Mouse (Mus musculus) embryonic facial prominence, embryonic 15.5 days (tissue): ENCODE measurements around the gene Adtrp. TPM values are rescaled to one million over a fixed set of nuclear protein-coding genes. Genes with fewer than 3 reads are reported as not detected.

Source experiments
- ATAC-seq: fragments of 200-750 bp; cut with Nextera tagmentation; 2 replicates; pipeline ENCODE4 v1.8.0; 2017; ENCODE audit warnings: low read depth, moderate TSS enrichment; ENCODE audit not compliant: insufficient number of reproducible peaks, low FRiP score, low TSS enrichment
- H3K27ac ChIP-seq: fragments of 300-500 bp; sonication (generic); replicated peaks from 2 replicates; pipeline ENCODE4 v1.5.1; 2015; ENCODE audit warnings: mild to moderate bottlenecking, inconsistent platforms
- H3K27me3 ChIP-seq: fragments of 300-500 bp; sonication (generic); 2 replicates; pipeline ENCODE4 v1.6.1; 2015; ENCODE audit warnings: inconsistent platforms
- H3K36me3 ChIP-seq: fragments of 300-500 bp; sonication (generic); 2 replicates; pipeline ENCODE4 v1.6.1; 2015; ENCODE audit warnings: mild to moderate bottlenecking, inconsistent platforms
- H3K4me1 ChIP-seq: fragments of 300-500 bp; sonication (generic); 2 replicates; pipeline ENCODE4 v1.6.1; 2015; ENCODE audit warnings: inconsistent platforms
- H3K4me2 ChIP-seq: fragments of 300-500 bp; sonication (generic); replicated peaks from 2 replicates; pipeline ENCODE4 v1.6.1; 2015; ENCODE audit warnings: mild to moderate bottlenecking, inconsistent platforms
- H3K4me3 ChIP-seq: fragments of 300-500 bp; sonication (generic); replicated peaks from 2 replicates; pipeline ENCODE4 v1.5.1; 2015; ENCODE audit warnings: mild to moderate bottlenecking, inconsistent platforms
- H3K9ac ChIP-seq: fragments of 300-500 bp; sonication (generic); 2 replicates; pipeline ENCODE4 v1.6.1; 2015; ENCODE audit warnings: inconsistent platforms
- H3K9me3 ChIP-seq: fragments of 300-500 bp; sonication (generic); replicated peaks from 2 replicates; pipeline ENCODE4 v1.6.1; 2016; ENCODE audit warnings: inconsistent platforms
- WGBS: fragments of 180-500 bp; shearing (Covaris S2); methylation state at CpG from one replicate; pipeline ENCODE4 v1.1.7; 2015; 5-methylcytosine and 5-hydroxymethylcytosine counted together
- polyA plus RNA-seq: library from polyadenylated mRNA; unstranded; fragments of >200 nt; fragmentation: Nextera tagmentation; extraction: Ambion mirVana; gene quantifications from 2 replicates; pipeline ENCODE4 v1.2.1, GENCODE M21; 2015

Adtrp gene
- polyA plus RNA-seq, 1 experiment from 2014 or later, result 7.6 TPM

GRCm38 (mm10) chr13:41771061-41771460 lies 76.4 kb downstream of the Adtrp start:
- Histone ChIP-seq H3K36me3 (no peaks in the 10 kb centered on the region), H3K4me3 (no peak overlapping the region), H3K9ac (no peak overlapping the region), H3K27me3 (no peaks in the 10 kb centered on the region), H3K27ac (no peak overlapping the region), H3K9me3 (no peaks in the 10 kb centered on the region), H3K4me2 (no peak overlapping the region), H3K4me1 (no peaks in the 10 kb centered on the region)
- WGBS, result 29% methylated on average over 3 of the region's 3 CpGs
- ATAC-seq, result no peak

DNA sequence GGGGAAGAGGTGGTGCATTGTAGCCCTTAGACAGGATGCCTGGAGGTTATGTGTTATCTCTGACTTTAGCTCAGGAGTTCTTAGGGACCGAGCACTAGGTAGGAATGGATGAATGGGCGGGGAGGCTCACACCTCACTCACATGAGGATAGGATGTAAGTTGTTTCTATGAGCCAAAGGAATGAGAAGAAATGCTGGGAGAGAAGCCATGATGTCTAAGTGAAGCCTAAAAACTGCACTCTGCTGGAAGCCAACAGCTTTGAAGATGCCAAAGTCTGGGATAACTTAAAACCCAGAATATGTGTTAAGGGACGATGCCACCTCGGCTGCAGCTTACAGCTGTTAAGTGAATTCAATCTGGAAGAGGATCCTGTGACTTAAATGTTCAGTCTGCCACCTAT lies 79.5 kb downstream of the Adtrp start:
- H3K27ac ChIP-seq, result no peak overlapping the region
- H3K9ac ChIP-seq, result no peak overlapping the region
- no peaks in the 10 kb centered on the region for H3K4me1 ChIP-seq
- 62% methylated on average over 4 of the region's 4 CpGs for WGBS
- H3K9me3 ChIP-seq, result no peaks in the 10 kb centered on the region
- H3K4me3 ChIP-seq, result no peak overlapping the region
- H3K4me2 ChIP-seq, result no peak overlapping the region
- no peak for ATAC-seq
- no peaks in the 10 kb centered on the region for H3K27me3 ChIP-seq
- no peaks in the 10 kb centered on the region for H3K36me3 ChIP-seq

- no peak overlapping the region for H3K27ac ChIP-seq
- WGBS, result 81% methylated on average over 3 of the region's 3 CpGs
- no peaks in the 10 kb centered on the region for H3K9me3 ChIP-seq
- H3K4me1 ChIP-seq, result peaks cover 7% of the 10 kb centered on the region; the same call in 1 of the 2 replicates
- ATAC-seq, result no peak
- no peaks in the 10 kb centered on the region for H3K27me3 ChIP-seq
- no peaks in the 10 kb centered on the region for H3K36me3 ChIP-seq
- H3K9ac ChIP-seq, result no peak overlapping the region
- H3K4me3 ChIP-seq, result no peak overlapping the region
- H3K4me2 ChIP-seq, result no peak overlapping the region
Measured at GRCm38 (mm10) chr13:41761986-41762385, 85.5 kb downstream of the Adtrp start.

DNA sequence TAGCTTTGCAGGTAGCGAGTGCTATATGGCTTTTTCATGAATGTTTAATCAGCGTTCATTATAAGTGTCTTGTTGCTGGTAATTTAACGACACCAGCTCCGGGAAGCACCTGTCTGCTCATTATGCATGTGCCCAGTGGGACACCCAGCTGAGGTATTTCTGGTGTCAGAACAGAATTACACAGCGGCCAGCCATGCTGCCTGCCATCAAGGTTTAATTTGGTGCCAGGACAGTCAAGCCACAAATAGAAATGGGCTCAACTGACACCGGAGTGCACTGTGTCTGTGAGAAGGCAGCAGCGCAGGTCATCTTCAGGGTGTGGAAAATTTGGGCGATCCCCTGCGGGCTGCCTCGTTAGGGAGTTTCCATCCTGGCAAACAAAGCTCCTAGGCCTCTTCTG lies 87.0 kb downstream of the Adtrp start:
- ATAC-seq, result 0 out of 2 replicates have a peak, but pooled peaks have one; percentile 43
- Histone ChIP-seq H3K4me3 (no peak overlapping the region), H3K9me3 (no peaks in the 10 kb centered on the region), H3K27ac (no peak overlapping the region), H3K36me3 (no peaks in the 10 kb centered on the region), H3K4me2 (no peak overlapping the region), H3K27me3 (no peaks in the 10 kb centered on the region), H3K4me1 (peaks cover 7% of the 10 kb centered on the region; the same call in 1 of the 2 replicates), H3K9ac (no peak overlapping the region)
- WGBS, result 39% methylated on average over 10 of the region's 10 CpGs

GRCm38 (mm10) chr13:41758550-41759465 lies 88.7 kb downstream of the Adtrp start:
- H3K27ac ChIP-seq, result no peak overlapping the region
- H3K4me2 ChIP-seq, result no peak overlapping the region
- no peaks in the 10 kb centered on the region for H3K36me3 ChIP-seq
- no peak for ATAC-seq
- no peaks in the 10 kb centered on the region for H3K27me3 ChIP-seq
- no peak overlapping the region for H3K4me3 ChIP-seq
- no peaks in the 10 kb centered on the region for H3K9me3 ChIP-seq
- peaks cover 7% of the 10 kb centered on the region; the same call in 1 of the 2 replicates for H3K4me1 ChIP-seq
- WGBS, result 38% methylated on average over 19 of the region's 19 CpGs
- no peak overlapping the region for H3K9ac ChIP-seq

GRCm38 (mm10) chr13:41753114-41753513 lies 94.4 kb downstream of the Adtrp start:
- Histone ChIP-seq H3K4me3 (no peak overlapping the region), H3K4me2 (no peak overlapping the region), H3K4me1 (no peaks in the 10 kb centered on the region), H3K9ac (no peak overlapping the region), H3K9me3 (no peaks in the 10 kb centered on the region), H3K27ac (no peak overlapping the region), H3K36me3 (no peaks in the 10 kb centered on the region), H3K27me3 (no peaks in the 10 kb centered on the region)
- 76% methylated on average over 5 of the region's 5 CpGs for WGBS
- ATAC-seq, result no peak

DNA sequence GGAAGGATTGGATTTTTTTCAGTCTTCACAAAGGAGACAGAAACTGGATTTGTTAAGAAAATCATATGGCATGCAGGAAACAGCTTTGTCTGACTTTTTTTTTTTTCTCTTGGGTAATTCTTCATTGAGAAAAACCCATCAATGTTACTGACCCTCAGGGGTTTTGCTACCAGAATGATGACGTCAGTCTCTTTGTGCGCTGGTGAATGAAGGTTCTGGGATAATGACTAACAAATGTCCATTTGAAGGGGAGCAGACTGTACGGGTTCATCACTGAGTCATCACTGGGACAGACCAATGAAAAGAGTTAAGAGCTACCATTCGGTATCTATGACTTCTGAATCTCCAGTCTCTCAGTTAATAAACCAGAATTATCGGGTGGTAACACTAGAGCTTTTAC lies 97.0 kb downstream of the Adtrp start:
- Histone ChIP-seq H3K36me3 (no peaks in the 10 kb centered on the region), H3K9ac (no peak overlapping the region), H3K27me3 (no peaks in the 10 kb centered on the region), H3K4me3 (no peak overlapping the region), H3K27ac (no peak overlapping the region), H3K9me3 (no peaks in the 10 kb centered on the region), H3K4me2 (no peak overlapping the region), H3K4me1 (no peaks in the 10 kb centered on the region)
- no peak for ATAC-seq
- WGBS, result 33% methylated on average over 5 of the region's 5 CpGs

- no peak overlapping the region for H3K27ac ChIP-seq
- H3K9ac ChIP-seq, result no peak overlapping the region
- no peaks in the 10 kb centered on the region for H3K4me1 ChIP-seq
- no peaks in the 10 kb centered on the region for H3K36me3 ChIP-seq
- H3K9me3 ChIP-seq, result no peaks in the 10 kb centered on the region
- no peak overlapping the region for H3K4me3 ChIP-seq
- 73% methylated on average over 9 of the region's 9 CpGs for WGBS
- no peak for ATAC-seq
- no peak overlapping the region for H3K4me2 ChIP-seq
- no peaks in the 10 kb centered on the region for H3K27me3 ChIP-seq
Measured at GRCm38 (mm10) chr13:41748866-41749265, 98.6 kb downstream of the Adtrp start.

DNA sequence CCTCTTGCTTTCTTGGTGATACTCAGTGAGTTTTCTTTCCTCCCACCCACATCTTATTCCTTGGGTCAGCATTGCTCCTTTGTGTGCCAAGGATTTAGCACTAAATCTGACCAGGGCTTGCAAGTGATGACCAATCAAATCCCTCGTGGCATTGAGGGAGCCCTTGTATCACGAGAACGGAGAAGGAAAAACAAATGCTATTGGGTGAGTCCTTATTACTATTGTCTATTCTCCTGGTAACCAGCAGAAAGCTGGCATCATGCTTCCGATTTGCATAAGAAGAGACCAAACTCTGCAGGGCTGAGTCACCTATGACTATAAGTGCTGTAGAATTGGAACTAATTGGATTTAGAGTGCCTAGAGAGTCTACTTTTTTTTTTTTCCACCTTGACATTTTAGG lies 99.8 kb downstream of the Adtrp start:
- Histone ChIP-seq H3K27me3 (no peaks in the 10 kb centered on the region), H3K4me1 (no peaks in the 10 kb centered on the region), H3K4me3 (no peak overlapping the region), H3K36me3 (no peaks in the 10 kb centered on the region), H3K9me3 (no peaks in the 10 kb centered on the region), H3K27ac (no peak overlapping the region), H3K9ac (no peak overlapping the region), H3K4me2 (no peak overlapping the region)
- 83% methylated on average over 4 of the region's 4 CpGs for WGBS
- no peak for ATAC-seq

DNA sequence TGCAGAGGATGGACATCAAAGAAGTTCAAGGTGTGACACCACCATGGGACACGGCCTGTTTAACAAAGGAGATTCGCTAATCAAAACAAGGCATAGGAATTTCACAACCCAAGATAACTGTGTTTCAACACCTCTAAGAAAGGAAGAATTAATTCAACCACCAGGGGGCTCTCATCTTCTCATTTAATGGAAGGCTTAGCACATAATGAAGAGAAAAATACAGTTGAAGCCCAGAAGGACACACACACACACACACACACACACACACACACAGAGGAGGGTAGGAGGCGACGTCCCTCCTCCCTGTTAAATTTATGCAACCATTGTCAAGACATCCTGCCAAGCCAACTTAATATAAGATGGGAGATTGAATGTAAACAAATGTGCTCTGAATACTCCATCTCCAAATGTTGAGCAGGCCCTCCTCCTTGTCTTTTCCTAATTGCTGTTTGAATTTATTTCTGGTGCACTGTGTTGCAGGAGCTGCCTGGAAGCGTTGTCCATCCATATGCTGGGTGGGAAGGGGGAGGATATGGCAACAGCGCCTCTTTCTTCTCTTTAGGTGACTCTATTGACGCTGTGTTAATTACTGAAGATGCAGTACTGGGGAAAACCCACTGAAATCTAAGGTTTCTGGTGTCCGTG lies 100.4 kb downstream of the Adtrp start:
- Histone ChIP-seq H3K4me2 (no peak overlapping the region), H3K9me3 (no peaks in the 10 kb centered on the region), H3K27me3 (no peaks in the 10 kb centered on the region), H3K4me1 (no peaks in the 10 kb centered on the region), H3K27ac (no peak overlapping the region), H3K36me3 (no peaks in the 10 kb centered on the region), H3K4me3 (no peak overlapping the region), H3K9ac (no peak overlapping the region)
- ATAC-seq, result no peak
- 51% methylated on average over 8 of the region's 8 CpGs for whole genome bisulfite sequencing

DNA sequence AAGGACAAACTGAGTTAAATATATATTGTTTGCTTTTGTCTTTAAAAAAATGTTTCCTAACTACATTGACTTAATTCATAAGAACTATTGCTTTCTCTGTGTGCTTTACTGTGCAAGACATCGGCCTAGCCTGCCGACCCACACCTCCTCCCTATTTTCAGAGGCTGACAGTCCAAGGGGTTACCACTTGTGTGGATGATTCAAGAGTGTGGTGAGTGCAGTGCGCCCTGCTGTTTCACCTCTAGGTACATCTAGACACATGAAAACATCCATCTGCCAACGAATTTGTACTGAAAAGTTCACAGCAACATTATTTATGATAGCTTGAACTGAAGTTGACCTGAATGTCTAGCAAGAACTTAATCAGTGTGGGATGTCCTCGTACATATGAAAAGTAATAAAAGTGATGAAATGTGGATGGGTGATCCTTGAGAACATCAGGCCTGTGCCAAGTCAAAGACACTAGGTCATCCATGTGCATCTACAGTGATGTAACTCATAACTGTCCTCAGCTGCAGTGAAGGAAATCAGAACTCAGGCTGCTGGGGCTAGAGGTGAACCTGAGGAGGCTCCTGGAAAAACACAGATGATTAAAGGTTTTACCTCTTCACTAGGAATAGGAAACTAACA lies 106.9 kb downstream of the Adtrp start:
- Histone ChIP-seq H3K27me3 (no peaks in the 10 kb centered on the region), H3K4me3 (no peak overlapping the region), H3K9me3 (no peaks in the 10 kb centered on the region), H3K4me2 (no peak overlapping the region), H3K27ac (no peak overlapping the region), H3K9ac (no peak overlapping the region), H3K4me1 (no peaks in the 10 kb centered on the region), H3K36me3 (no peaks in the 10 kb centered on the region)
- no peak for ATAC-seq
- WGBS, result 82% methylated on average over 5 of the region's 5 CpGs
